Mouse (Mus musculus) spleen, adult 2 months (tissue): Measurements from ENCODE around the gene Hs2st1. TPM values are rescaled to one million over a fixed set of nuclear protein-coding genes. Genes with fewer than 3 reads are reported as not detected.

Experiments used
- DNase-seq, 2 experiments: peaks; one replicate each; pipeline versions ENCODE4 v3.0.0 to v3.0.0-alpha.2; 2012 to 2021; ENCODE audit warnings: low spot score in 2 of 2, low read depth in 1 of 2
- H3K27ac ChIP-seq: fragments of 200-500 bp; 2 replicates; pipeline ENCODE4 v1.5.1; 2012; ENCODE audit warnings: low read length, inconsistent platforms; ENCODE audit not compliant: insufficient read depth
- H3K27me3 ChIP-seq: fragments of 200-500 bp; 2 replicates; pipeline ENCODE4 v1.6.1; 2012; ENCODE audit warnings: mild to moderate bottlenecking, moderate library complexity, low read length, inconsistent platforms; ENCODE audit not compliant: control insufficient read depth, insufficient read depth
- H3K36me3 ChIP-seq: fragments of 200-500 bp; 2 replicates; pipeline ENCODE4 v1.6.1; 2012; ENCODE audit warnings: mild to moderate bottlenecking, low read length, inconsistent platforms; ENCODE audit not compliant: control insufficient read depth, insufficient read depth
- H3K4me1 ChIP-seq: fragments of 200-500 bp; 2 replicates; pipeline ENCODE4 v1.6.1; 2011; ENCODE audit warnings: inconsistent platforms; ENCODE audit not compliant: control insufficient read depth, insufficient read depth, insufficient read length
- H3K4me3 ChIP-seq: fragments of 200-500 bp; 2 replicates; pipeline ENCODE4 v1.5.1; 2011; ENCODE audit warnings: mild to moderate bottlenecking, inconsistent platforms; ENCODE audit not compliant: insufficient read depth, insufficient read length; ENCODE audit errors: extremely low read depth
- CTCF ChIP-seq: fragments of 200-500 bp; IDR thresholded peaks from 2 replicates; pipeline ENCODE4 v1.5.1; 2011; ENCODE audit warnings: mild to moderate bottlenecking, inconsistent platforms; ENCODE audit not compliant: insufficient read depth, insufficient read length, insufficient replicate concordance; ENCODE audit errors: extremely low read depth
- POLR2A ChIP-seq: fragments of 200-500 bp; IDR thresholded peaks from 2 replicates; pipeline ENCODE4 v1.6.1; 2011; ENCODE audit warnings: low read depth, low read length, inconsistent platforms
- WGBS: fragments of 180-500 bp; shearing (Covaris S2); methylation state at CpG from one replicate; pipeline ENCODE4 v1.1.7; 2018; 5-methylcytosine and 5-hydroxymethylcytosine counted together
- polyA plus RNA-seq: library from polyadenylated mRNA; depleted of rRNA; stranded (reverse); fragments of >200 nt; gene quantifications from 2 replicates; pipeline ENCODE4 v1.2.3, GENCODE M21; 2012

Hs2st1 gene
- polyA plus RNA-seq, 1 experiment = 1.5 TPM

DNA sequence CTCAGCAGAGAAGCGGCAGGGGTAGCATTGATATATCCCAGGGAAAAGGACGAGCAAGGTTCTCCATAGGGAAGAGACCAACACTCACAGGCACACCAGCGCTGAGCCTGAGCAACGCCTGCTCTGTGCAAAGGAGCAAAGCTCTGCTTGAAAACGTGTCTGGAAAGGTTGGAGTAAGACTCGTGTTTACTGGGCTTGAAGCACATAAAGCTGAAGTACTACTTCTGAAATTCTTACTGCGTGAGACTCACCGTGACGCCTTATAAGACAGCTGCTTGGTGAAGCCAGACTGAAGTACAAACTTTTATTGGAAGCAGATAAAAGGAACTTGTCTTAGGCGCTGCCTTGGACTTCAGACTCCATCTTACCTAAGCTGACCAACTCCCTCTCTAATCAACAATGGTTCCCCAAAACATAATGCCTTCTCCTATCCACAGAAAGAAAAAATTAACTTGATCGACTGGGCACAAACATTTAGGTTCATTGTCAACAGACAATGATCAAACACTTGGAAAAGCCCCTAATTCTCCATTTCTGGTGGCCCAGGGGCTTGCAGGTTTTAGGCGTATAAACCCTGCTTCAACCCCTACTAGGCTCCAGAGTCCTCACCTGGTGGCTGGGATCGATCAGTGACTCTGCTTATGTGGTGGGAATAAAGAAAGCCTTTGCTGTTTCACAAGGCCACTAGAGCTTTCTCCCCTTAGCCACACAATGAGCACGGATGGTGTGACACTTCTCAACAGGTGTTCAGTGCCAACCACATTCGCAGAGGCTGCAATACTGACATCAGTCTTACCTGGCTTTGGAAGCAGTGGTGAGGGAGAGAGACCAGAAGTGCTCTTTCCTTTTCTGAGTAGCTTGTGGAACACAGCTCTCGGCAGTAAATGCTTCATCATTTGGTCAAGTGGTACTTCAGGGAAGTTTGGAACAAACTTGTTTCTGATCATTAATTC lies 56.5 kb downstream of the Hs2st1 start:
- 91% methylated on average over 16 of the region's 16 CpGs for WGBS
- Histone ChIP-seq H3K27ac (no peak overlapping the region), H3K27me3 (no peaks in the 10 kb centered on the region), H3K4me3 (no peak overlapping the region), H3K4me1 (no peaks in the 10 kb centered on the region), H3K36me3 (no peaks in the 10 kb centered on the region)
- TF ChIP-seq CTCF (no peak), POLR2A (no peak)
- no peak for DNase-seq

DNA sequence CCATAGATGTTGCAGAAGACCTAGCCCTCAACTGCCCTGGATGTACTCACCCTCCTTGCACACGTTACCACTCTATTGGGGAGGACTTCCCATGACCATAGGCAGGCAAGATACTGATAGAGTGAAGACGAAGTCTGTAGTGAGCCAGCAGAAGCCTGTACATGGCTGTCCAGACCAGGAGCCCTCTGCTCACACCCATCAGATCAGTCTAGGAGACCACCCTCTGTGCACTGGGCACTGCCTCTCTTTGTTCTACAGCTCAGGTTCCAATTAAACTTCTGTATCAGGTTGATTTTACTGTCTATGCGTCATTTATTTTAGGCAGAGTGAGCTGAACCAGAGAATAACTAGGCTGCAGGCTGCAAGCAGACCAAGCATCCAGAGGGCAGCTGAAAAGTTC lies 59.3 kb downstream of the Hs2st1 start:
- 94% methylated on average over 3 of the region's 3 CpGs for WGBS
- no peaks in the 10 kb centered on the region for H3K4me1 ChIP-seq
- TF ChIP-seq POLR2A (no peak), CTCF (no peak)
- H3K27ac ChIP-seq = no peak overlapping the region
- DNase-seq = no peak
- H3K4me3 ChIP-seq = no peak overlapping the region
- no peaks in the 10 kb centered on the region for H3K36me3 ChIP-seq
- H3K27me3 ChIP-seq = no peaks in the 10 kb centered on the region

DNA sequence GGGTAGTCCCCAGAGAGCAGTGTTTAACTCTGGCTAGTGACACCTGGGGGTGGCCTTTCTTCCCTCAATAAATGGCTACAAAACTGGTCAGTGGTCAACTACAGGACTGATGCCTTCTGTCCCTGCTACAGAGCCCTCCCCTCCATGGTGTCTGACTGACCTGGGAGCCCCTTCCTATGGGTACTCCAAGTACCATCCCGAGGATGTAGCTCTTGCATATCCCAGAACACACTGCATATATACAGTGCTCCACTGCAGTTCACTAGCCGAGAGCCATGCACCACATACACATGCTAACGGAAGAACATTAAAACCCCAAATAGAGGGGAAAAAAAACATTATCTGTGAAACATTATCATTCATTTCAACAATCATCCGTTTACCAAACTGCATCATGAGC lies 61.6 kb downstream of the Hs2st1 start:
- no peaks in the 10 kb centered on the region for H3K4me1 ChIP-seq
- H3K4me3 ChIP-seq = no peak overlapping the region
- no peaks in the 10 kb centered on the region for H3K27me3 ChIP-seq
- TF ChIP-seq POLR2A (no peak), CTCF (no peak)
- no peak for DNase-seq
- WGBS = 94% methylated on average over 4 of the region's 4 CpGs
- H3K36me3 ChIP-seq = no peaks in the 10 kb centered on the region
- H3K27ac ChIP-seq = no peak overlapping the region

DNA sequence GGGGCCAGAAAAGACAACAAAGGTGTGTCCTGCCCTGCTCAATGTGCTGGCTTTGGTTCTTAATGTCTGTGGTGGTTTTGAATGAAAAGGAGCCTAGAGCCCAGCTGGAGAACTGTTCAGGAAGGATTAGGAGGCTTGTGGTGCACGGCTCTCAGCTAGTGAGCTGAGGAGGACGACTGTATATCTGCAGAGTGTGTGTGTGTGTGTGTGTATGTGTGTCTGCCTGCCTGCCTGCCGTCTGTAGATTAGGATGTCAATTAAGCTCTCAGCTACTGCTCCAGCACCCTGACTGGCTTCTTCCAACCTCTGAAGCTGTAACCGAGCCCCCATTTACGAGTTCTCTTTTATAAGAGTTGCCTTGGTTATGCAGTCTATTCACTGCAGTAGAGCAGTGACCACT lies 62.1 kb downstream of the Hs2st1 start:
- WGBS = 92% methylated on average over 5 of the region's 5 CpGs
- DNase-seq = no peak
- TF ChIP-seq CTCF = no peak
- TF ChIP-seq POLR2A = no peak
- Histone ChIP-seq H3K4me1 (no peaks in the 10 kb centered on the region), H3K27ac (no peak overlapping the region), H3K27me3 (no peaks in the 10 kb centered on the region), H3K36me3 (no peaks in the 10 kb centered on the region), H3K4me3 (no peak overlapping the region)

DNA sequence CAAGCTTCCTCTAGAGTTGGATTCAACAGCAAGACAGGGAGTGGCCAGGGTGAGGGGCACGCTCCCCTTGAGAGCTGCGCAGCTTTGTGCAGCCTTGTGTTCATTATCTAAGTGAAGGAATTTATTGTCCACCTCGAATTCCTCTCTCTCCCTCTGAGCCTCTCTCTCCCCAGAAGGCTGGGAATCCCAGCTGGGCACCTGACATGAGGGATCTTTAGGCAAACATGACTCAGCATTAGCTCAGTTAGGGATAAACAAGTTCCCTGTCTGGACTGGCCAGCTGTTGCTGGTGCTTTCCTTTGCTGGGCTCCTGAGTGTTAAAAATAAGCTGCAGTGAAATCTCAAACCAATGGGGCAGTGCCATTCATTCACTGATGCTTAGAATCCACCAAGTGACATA lies 63.8 kb downstream of the Hs2st1 start:
- no peaks in the 10 kb centered on the region for H3K4me1 ChIP-seq
- no peak for DNase-seq
- H3K27ac ChIP-seq = no peak overlapping the region
- no peaks in the 10 kb centered on the region for H3K36me3 ChIP-seq
- 79% methylated on average over 3 of the region's 3 CpGs for WGBS
- H3K4me3 ChIP-seq = no peak overlapping the region
- H3K27me3 ChIP-seq = no peaks in the 10 kb centered on the region
- TF ChIP-seq CTCF = no peak
- no peak for TF ChIP-seq POLR2A

DNA sequence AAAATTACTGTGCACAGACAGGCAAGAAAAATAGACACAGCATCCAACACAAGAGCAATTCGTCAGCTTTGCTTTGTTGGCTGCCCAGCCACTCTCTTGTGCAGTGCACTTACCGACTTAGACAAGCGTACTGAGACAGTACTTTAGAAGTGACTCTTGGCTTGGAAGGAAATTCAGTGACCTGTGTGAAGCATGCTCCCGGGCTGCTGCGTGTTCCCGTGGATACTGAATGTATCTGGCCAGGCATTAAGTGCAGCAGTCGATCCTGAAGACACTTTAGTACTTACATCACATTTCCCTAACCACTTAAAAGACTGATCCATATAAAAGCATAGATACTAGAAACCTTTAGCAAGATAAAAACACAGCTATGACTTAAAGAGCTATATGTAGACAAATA lies 68.1 kb downstream of the Hs2st1 start:
- no peak for DNase-seq
- Histone ChIP-seq H3K27ac (no peak overlapping the region), H3K27me3 (no peaks in the 10 kb centered on the region), H3K4me3 (no peak overlapping the region), H3K4me1 (no peaks in the 10 kb centered on the region), H3K36me3 (no peaks in the 10 kb centered on the region)
- TF ChIP-seq CTCF (no peak), POLR2A (no peak)
- 83% methylated on average over 7 of the region's 7 CpGs for WGBS

DNA sequence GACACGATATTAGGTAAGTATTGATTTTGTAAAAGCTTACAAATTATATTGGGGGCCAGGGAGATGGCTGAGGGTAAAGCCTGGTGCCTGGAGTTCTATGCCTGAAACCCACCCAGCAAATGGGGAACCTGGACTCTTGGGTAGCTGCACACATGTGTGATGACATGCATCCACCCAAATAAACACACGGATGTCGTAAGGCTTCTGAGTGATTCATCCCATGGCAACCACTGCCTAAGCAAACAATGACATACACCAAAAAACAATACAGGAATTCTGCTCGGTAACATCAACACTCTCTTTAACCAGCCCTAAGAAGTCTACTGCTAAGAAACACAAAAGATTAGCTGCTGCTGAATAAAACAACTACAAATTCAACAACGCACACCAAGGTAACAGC lies 73.2 kb downstream of the Hs2st1 start:
- H3K27ac ChIP-seq = no peak overlapping the region
- no peaks in the 10 kb centered on the region for H3K4me1 ChIP-seq
- H3K36me3 ChIP-seq = no peaks in the 10 kb centered on the region
- DNase-seq = no peak
- no peak for TF ChIP-seq CTCF
- 89% methylated on average over 5 of the region's 5 CpGs for WGBS
- H3K27me3 ChIP-seq = no peaks in the 10 kb centered on the region
- H3K4me3 ChIP-seq = no peak overlapping the region
